Mouse (Mus musculus) testis, adult 2 months (tissue): ENCODE measurements around the gene Fgfr1op2. TPM values are rescaled to one million over a fixed set of nuclear protein-coding genes. Genes with fewer than 3 reads are reported as not detected.

ENCODE experiments used
- H3K27ac ChIP-seq: fragments of 200-500 bp; 2 replicates; pipeline ENCODE4 v1.5.1; 2012; ENCODE audit warnings: low read depth, low read length; ENCODE audit not compliant: control insufficient read depth, insufficient read depth
- H3K27me3 ChIP-seq: fragments of 200-500 bp; 2 replicates; pipeline ENCODE4 v1.6.1; 2012; ENCODE audit warnings: mild to moderate bottlenecking, low read length, moderate library complexity; ENCODE audit not compliant: control insufficient read depth, insufficient read depth
- H3K36me3 ChIP-seq: fragments of 200-500 bp; 2 replicates; pipeline ENCODE4 v1.6.1; 2012; ENCODE audit warnings: mild to moderate bottlenecking, low read length; ENCODE audit not compliant: control insufficient read depth, insufficient read depth
- H3K4me1 ChIP-seq: fragments of 200-500 bp; 2 replicates; pipeline ENCODE4 v1.6.1; 2012; ENCODE audit warnings: low read length; ENCODE audit not compliant: control insufficient read depth, insufficient read depth
- H3K4me3 ChIP-seq: fragments of 200-500 bp; 2 replicates; pipeline ENCODE4 v1.5.1; 2012; ENCODE audit warnings: low read depth, mild to moderate bottlenecking, low read length, moderate library complexity, mixed read lengths; ENCODE audit not compliant: control insufficient read depth
- CTCF ChIP-seq: fragments of 200-500 bp; IDR thresholded peaks from 2 replicates; pipeline ENCODE4 v1.5.1; 2012; ENCODE audit warnings: low read depth, mild to moderate bottlenecking, inconsistent platforms, low read length, moderate library complexity; ENCODE audit not compliant: control insufficient read depth, insufficient read depth, insufficient replicate concordance
- POLR2A ChIP-seq: fragments of 200-500 bp; IDR thresholded peaks from 2 replicates; pipeline ENCODE4 v1.6.1; 2012; ENCODE audit warnings: low read depth, mild to moderate bottlenecking, inconsistent platforms, low read length, moderate library complexity; ENCODE audit not compliant: control insufficient read depth
- polyA plus RNA-seq: library from polyadenylated mRNA; depleted of rRNA; stranded (reverse); fragments of >200 nt; gene quantifications from 2 replicates; pipeline ENCODE4 v1.2.3, GENCODE M21; 2012

Gene Fgfr1op2
- polyA plus RNA-seq, 1 experiment, result 154 TPM

DNA sequence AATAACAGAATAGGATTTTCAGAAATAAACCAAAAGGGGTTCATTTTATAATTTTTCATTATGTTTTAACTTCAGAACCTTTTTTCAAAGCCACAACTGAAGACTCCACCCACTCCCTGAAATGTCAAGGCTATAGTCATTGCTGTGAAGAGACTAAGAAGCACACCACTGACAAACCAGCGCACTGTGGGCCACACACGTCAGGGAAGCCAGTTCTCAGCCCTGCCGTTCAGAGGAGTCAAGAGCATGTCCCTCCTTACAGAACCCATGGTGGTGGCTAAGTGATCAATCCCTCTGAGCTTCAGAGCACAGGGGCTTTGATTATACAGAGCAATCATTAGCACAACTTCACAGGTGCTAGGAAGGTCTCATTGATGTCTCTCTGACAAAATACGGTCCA lies 25.6 kb downstream of the Fgfr1op2 start:
- TF ChIP-seq CTCF (no peak), POLR2A (no peak)
- H3K27me3 ChIP-seq, result no peaks in the 10 kb centered on the region
- H3K4me3 ChIP-seq, result no peak overlapping the region
- H3K4me1 ChIP-seq, result no peaks in the 10 kb centered on the region
- peaks cover 1% of the 10 kb centered on the region for H3K36me3 ChIP-seq
- no peak overlapping the region for H3K27ac ChIP-seq

DNA sequence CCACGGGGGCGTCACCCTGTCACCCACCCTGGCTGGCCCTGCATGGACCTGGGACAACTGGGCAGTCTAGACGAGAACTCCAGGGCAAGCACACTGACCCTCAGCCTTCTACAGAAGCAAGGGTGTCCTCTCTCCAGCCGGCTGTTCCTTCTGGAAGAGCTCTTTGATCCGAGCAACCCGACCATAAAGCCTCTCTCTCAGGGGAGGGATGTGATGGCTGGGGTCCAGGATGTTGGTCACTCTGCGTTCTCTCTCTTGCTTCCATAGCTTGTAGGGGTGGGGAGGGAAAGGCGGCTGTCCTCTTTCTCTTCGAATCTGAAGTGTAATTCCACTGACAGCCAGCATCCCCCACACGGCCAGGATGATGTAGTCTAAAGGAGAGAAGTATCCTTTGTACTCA lies 26.6 kb downstream of the Fgfr1op2 start:
- Histone ChIP-seq H3K36me3 (peaks cover 1% of the 10 kb centered on the region), H3K27ac (no peak overlapping the region), H3K27me3 (no peaks in the 10 kb centered on the region), H3K4me3 (no peak overlapping the region), H3K4me1 (no peaks in the 10 kb centered on the region)
- no peak for TF ChIP-seq POLR2A
- TF ChIP-seq CTCF, result no peak

- no peak for TF ChIP-seq CTCF
- no peaks in the 10 kb centered on the region for H3K27me3 ChIP-seq
- H3K27ac ChIP-seq, result no peak overlapping the region
- peaks cover 4% of the 10 kb centered on the region for H3K4me1 ChIP-seq
- no peak overlapping the region for H3K4me3 ChIP-seq
- H3K36me3 ChIP-seq, result no peaks in the 10 kb centered on the region
Measured at GRCm38 (mm10) chr6:146611385-146611784, 34.4 kb downstream of the Fgfr1op2 start.

DNA sequence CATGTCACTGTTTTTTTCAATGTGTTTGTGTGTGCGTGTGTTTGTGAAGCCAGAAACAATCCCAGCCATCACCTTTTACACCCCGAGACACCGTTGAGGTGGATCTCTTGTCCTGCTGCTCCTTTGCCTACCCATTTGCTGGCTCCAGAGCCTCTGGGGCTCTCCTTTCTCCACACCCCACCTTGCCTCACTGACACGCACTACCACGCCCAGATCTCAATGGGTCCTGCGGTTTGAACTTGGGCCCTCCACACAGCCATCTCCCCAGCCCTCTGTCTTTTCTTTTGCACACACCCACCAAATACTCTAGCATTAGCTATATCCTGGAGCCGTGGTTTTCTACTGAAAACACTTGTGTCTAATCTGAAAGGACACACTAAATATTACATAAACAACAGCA lies 34.9 kb downstream of the Fgfr1op2 start:
- Histone ChIP-seq H3K4me1 (peaks cover 4% of the 10 kb centered on the region), H3K36me3 (no peaks in the 10 kb centered on the region), H3K27ac (no peak overlapping the region), H3K4me3 (no peak overlapping the region), H3K27me3 (no peaks in the 10 kb centered on the region)
- TF ChIP-seq POLR2A (no peak), CTCF (no peak)

- Histone ChIP-seq H3K27me3 (no peaks in the 10 kb centered on the region), H3K4me3 (no peak overlapping the region), H3K4me1 (peaks cover 4% of the 10 kb centered on the region), H3K36me3 (no peaks in the 10 kb centered on the region), H3K27ac (no peak overlapping the region)
- no peak for TF ChIP-seq CTCF
- TF ChIP-seq POLR2A, result no peak
Measured at GRCm38 (mm10) chr6:146612736-146613135, 35.7 kb downstream of the Fgfr1op2 start.

DNA sequence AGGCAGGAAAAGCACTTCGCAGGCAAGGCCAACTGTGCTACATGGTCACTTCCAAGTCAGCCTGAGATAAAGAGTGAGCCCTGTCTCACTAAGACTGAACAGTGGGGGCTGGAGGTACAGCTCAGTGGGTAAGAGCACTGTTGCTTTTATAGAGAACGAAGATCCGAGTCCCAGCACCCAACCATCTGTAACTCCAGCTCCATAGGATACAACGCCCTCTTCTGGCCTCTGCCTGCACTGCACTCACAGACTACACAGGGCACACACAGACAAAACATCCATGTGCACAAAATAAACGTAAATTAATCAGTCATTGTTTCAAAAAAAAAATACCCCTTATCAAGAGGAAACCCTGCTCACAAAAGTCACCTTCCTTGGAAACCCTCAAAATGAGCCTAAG lies 36.9 kb downstream of the Fgfr1op2 start:
- H3K4me1 ChIP-seq, result peaks cover 4% of the 10 kb centered on the region
- no peak overlapping the region for H3K27ac ChIP-seq
- H3K27me3 ChIP-seq, result no peaks in the 10 kb centered on the region
- H3K36me3 ChIP-seq, result no peaks in the 10 kb centered on the region
- peak; percentile 25; the same call in 1 of the 2 replicates for TF ChIP-seq CTCF
- no peak for TF ChIP-seq POLR2A
- no peak overlapping the region for H3K4me3 ChIP-seq

GRCm38 (mm10) chr6:146614541-146614940 lies 37.5 kb downstream of the Fgfr1op2 start:
- H3K27me3 ChIP-seq, result no peaks in the 10 kb centered on the region
- H3K36me3 ChIP-seq, result no peaks in the 10 kb centered on the region
- TF ChIP-seq CTCF (no peak), POLR2A (no peak)

GRCm38 (mm10) chr6:146615891-146616290 lies 38.9 kb downstream of the Fgfr1op2 start:
- Histone ChIP-seq H3K27me3 (no peaks in the 10 kb centered on the region), H3K4me1 (no peaks in the 10 kb centered on the region), H3K27ac (no peak overlapping the region), H3K36me3 (no peaks in the 10 kb centered on the region), H3K4me3 (no peak overlapping the region)
- TF ChIP-seq CTCF, result no peak
- no peak for TF ChIP-seq POLR2A

More at GRCm38 (mm10) chr6:146614541-146614940, 37.5 kb downstream of the Fgfr1op2 start:
- Histone ChIP-seq H3K4me1 (peaks cover 3% of the 10 kb centered on the region), H3K27ac (no peak overlapping the region), H3K4me3 (no peak overlapping the region)
